Mouse (Mus musculus): ENCODE measurements around the gene Ppie. TPM values are rescaled to one million over a fixed set of nuclear protein-coding genes. Genes with fewer than 3 reads are reported as not detected.
A peak's percentile ranks its signal among the peaks of the same experiment; 100 is the strongest.
"Not testable (repeated sequence)": the region's sequence is repeated elsewhere in the genome, so short reads cannot be mapped to it uniquely, and the experiment has no call there.

Ppie gene
- polyA plus RNA-seq, 1 experiment: 35.6 TPM

DNA sequence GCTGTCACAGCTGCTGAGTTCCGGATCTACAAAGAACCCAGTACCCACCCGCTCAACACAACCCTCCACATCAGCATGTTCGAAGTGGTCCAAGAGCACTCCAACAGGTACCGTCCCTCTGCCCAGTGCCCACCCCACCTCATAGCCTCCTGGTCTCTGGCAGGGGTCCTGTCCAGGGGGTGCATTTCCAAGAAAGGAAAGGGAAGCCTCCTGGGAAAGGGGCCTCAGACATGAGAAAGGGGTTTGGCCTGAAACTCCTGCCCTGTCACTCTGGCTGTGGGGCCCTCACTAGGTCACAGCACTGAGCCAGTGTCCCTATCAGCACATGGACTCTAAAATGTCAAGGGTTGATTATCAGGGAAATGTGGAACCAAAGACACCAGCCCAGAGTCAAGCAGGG, 25.1 kb downstream of the Ppie start:
- not testable (repeated sequence) for DNase-seq (ENCODE audit: low spot score)

DNA sequence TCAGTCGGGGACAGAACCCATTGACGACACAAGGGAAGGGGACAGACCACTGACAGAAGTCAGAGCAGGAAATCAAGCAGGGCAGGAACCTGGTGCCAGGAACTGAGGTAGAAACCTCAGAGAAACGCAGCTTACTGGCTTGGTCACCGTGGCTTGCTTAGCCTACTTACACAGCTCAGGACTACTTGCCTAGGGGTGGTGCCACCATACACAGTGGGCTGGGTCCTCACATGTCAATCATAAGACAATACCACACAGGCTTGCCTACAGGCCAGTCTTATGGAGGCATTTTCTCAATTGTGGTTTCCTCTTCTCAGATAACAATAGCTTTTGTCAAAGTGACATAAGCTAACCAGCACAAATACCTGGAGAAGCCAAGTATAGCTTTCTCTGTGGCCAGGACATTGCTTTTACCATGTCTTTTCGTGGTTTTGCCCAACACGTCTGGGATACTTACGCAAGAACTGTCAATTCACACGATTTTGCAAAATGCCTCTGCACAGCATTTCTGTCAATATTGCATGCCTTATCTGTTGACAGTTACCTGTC, 27.5 kb downstream of the Ppie start:
- no peak for DNase-seq (ENCODE audit: low spot score)

DNA sequence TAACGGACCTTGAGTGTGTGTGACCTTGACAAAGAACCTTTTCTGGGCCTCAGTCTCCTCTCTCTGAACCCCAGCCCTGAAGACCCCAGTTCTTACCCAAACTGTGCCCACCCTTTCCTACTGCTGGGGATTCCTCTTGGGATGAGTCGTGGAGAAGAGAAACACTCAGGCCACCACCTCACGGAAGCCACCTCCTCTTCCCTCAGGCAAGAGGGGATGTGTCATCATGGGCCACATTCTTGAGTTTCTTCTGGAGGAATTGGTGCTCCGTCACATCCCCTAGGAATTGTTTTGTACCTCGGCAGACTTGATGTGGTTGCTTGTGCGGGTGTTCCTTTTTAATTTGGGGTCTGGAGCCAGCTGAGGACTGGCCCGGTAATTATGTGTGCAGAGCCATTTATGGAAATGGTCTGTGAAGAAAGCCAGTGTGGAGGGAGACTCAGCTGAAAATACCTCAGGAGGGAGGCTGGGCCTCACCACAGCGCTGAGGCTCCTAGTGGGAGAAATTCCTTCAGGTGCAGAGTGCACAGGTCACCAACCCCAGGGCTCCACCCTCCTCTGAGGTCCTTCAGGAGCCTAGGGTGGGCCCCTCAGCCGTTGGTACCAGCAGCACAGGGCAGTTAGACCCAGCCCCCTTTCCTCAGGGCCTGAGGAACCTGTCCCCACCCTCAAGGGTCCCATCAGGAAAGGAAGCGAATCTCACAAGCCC, 28.3 kb downstream of the Ppie start:
- not testable (repeated sequence) for DNase-seq (ENCODE audit: low spot score)

DNA sequence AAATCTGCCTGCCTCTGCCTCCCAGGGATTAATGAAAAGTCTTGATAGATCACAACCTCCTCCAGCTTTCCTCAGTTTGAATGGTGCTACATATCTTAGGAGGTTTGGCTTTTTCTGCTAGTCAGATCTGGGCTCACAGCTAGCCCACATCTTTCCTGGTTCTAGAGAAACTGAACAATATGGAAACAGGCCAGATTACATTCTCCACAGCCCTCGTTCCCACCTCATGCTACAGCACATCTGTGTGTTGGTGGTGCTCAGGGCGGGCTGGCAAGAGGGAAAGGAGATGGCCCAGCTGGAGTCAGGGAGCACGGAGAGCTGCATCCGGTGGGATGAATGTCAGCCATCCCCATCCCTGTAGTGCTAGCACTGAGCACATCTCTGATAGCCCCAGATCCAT, 29.0 kb downstream of the Ppie start:
- no peak for DNase-seq (ENCODE audit: low spot score)

DNA sequence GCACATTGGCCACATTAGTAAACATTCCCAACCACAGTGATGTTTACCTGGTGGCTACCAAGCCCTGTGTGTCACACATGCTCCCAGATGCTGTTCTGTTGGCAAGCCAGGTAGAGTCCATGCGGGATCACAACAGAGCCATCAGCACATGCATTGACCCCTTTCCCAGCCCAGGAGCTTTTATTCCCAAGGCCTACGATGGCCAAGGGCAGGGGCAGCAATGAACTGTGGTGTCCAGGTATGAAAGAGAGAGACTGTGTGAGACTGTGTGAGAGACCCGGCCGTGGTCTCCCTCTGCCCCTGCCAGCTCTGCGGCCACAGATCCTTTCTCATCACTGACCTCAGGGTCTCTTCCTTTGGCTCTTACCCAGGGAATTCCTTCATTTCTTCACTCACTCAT, 31.7 kb downstream of the Ppie start:
- no peak for DNase-seq (ENCODE audit: low spot score)

DNA sequence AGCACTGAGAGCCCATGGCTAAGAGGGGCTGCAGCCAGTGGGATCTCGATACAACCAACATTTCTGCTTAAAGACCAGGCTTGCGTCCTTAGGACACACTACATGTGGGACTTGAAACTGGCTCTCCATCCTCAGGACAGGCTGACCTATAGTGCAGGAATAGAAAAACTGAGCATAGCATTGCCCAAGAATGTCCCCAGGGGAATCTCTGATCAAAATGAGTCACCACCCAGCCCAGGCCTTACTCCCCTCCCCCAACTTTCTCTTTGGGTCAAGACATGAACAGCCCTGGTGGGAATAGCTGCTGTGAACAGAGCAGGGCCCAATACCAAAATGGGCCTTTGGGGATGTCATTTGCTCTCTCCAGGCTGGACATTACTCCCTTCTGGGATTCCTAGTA, 32.9 kb downstream of the Ppie start:
- no peak for DNase-seq (ENCODE audit: low spot score)

DNA sequence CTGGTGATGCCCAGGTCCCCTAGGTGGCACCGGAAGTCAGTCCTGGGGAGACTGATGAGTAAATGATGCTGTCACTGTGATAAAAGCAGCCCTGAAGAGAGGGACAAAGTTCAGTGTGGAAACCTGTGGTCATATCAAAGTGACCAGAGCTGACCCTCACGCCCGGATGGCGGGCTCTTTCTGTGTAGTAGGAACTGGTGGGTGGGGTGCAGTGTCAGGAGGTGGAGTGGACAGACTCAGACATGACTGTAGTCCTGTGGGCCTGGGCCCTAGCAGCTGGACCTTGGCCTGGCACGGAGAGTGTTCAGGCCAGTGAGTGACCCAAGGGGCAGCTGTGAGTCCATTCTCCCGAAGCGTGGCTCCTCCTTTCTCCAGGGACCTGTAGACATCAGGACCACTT, 33.8 kb downstream of the Ppie start:
- not testable (repeated sequence) for DNase-seq (ENCODE audit: low spot score)

DNA sequence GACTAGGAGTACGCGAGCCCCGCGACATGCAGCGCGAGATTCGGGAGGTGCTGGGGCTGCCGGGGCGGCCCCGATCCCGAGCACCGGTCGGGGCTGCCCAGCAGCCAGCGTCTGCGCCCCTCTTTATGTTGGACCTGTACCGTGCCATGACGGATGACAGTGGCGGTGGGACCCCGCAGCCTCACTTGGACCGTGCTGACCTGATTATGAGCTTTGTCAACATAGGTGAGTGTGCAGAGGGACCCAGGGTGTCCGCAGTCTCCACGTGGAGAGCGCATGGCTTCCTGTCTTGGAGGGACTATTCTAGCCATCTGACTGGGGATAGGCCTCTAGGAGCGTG, 34.3 kb downstream of the Ppie start:
- DNase-seq (ENCODE audit: low spot score): no peak

DNA sequence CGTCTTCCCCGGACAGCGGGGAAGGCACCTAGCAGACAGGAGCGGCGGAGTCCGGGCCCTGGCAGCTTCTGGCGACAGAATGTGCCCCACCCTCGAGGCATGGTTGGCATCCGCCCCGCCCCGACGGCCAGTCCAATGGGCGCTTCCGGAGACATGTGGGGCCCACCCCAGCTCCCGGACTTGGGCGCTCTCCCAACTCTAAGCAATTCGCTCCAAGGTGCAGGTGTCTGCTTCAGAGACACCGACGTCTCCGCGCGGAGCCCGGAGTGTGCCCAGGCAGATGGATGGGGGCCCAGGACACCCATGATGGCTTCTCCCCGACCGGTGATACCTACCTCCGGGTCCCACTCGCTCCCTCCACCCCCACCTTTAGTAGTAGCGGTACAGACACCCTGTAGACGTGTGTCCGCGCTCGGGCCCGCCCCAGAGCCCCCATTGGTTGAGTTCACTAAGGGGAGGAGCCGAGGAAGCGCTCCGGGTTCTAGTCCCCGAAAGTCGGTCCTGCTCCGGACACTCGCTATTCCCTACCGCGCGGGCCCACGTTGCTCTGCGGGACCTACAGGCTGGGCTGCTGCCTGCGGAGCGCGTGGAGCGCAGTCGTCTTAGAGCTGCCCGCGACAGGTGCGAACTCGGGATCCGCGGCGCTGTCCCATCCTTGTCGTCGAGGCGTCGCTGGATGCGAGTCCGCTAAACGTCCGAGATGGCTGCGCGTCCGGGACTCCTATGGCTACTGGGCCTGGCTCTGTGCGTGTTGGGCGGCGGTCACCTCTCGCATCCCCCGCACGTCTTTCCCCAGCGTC, 34.9 kb downstream of the Ppie start, which contains the start of gene Bmp8b:
Gene Bmp8b, plus strand, starts transcription at position 515 of the 800 bp plus-strand sequence.
- DNase-seq (ENCODE audit: low spot score): no peak

DNA sequence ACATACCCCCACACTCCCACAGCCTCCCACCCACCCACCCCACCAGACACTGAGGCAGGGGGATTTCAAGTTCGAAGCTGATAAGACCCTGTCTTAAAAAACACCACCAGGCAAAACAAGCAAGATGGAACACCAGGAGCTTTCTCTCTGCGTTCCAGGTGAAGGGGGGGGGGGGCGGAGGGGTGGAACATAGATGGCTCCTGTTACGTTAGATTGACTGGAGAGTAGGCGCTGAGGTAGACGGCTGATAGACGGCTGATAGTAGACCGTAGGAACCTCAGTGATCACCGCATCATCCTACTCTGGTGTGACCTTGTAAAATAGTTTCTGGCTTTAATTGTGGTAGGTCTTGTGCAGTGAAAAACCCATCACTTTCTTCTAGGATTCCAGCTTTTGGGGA, 45.9 kb downstream of the Ppie start:
- no peak for DNase-seq (ENCODE audit: low spot score)

DNA sequence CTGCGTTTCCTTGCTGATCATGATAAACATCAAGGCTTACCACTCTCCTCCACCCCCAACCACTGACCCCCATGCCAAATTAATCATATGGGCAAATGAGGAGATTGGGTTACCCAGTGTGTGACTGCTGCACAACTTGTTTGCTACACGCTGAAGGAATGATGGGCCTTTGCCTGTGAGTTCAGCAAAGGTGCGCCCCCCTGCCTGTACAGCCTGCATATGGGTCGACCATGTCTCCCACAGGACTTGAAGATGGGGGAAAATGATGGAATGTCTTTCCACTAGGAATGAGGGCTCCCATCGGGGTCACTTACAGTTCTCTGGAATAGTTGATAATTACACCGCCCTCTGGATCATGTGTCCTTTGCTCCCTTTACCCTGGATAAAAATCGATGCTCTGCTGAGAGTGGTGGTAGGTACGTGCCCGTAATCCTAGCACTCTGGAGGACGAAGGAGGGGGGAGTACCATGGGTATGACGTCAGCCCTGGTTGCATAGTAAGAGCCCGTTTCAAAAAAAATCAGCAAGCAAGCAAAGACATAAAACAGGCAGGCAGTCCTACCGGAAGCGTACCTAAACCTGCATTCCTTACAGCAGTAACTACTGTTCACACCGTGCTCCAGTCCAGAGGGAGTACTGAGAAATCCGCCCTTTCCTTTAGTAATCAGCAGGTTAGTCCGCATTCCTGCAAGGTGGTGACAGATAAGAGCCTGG, 46.5 kb downstream of the Ppie start:
- no peak for DNase-seq (ENCODE audit: low spot score)

DNA sequence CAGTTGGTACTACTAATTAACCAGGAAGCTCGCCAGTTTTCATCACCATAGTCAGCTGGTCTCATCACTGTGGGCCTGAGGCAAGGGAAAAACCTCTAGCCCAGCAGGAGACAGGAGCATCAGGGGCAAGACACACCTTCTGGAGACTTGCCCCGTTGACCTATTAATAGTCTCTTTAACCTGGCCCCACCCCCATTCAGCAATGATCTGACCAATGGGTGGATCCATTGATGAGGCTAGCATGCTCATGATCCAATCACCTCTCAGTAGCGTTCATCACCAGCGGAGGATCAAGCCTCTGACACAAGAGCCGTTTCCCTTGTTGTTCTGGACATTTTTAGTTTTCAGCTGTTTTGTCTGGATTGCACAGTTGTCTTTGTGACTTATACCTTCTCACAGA, 47.1 kb downstream of the Ppie start:
- DNase-seq (ENCODE audit: low spot score): no peak

DNA sequence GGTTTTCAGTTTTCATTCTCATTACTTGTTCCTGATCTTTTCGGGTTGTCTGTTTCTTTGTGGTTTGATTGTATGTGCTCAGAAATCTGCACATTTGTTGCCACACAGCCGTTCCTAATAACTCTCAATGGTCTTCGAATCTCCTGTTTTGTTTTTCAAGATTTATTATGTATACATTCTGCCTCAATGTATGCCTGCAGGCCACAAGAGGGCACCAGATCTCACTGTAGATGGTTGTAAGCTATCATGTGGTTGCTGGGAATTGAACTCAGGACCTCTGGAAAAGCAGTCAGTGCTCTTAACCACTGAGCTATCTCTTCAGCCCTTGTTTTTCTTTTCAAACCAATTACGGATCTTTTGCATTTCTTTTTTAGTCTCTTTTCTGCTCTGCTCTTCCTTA, 53.4 kb downstream of the Ppie start:
- DNase-seq (ENCODE audit: low spot score): no peak

DNA sequence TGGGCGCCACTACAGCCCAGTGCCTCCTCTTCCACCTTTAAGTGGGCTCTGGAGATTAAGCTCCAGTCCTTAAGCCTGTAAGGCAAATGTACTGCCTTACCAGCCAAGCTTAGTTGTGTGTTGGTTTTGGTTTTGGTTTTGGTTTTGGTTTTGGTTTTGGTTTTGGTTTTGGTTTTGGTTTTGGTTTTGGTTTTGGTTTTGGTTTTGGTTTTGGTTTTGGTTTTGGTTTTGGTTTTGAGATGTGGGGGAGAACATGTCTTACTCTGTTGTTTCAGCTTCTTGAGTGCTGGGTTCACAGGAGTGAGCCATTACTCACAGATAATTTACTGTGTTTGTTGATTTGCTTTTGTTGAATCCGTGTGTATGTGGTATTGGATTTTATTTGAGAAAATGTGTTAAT, 54.5 kb downstream of the Ppie start:
- DNase-seq (ENCODE audit: low spot score): no peak

DNA sequence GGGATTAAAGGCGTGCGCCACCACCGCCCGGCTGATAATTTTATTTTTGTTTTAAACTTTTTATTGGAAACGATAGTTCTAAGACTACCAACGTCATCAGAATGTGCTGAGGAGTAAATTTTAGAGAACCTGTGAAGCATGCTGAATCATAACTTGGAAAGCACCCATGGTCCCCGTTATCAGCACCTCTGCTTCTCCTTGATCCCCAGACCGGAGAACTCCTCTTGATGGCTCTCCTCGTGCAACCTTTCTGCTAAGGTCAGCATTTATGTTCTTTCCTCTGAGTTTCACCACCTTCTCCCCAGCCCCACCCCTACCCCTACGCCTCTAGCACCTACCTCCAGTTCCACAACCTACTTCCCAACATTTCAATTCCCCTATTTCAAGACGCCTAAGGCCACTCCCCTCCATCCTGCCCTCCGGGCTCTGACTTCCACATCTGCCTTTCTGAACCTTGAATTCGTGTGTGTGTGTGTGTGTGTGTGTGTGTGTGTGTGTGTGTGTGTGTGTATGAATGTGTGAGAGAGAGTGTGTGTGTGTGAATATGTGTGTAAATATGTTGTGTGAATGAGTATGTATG, 56.3 kb downstream of the Ppie start:
- no peak for DNase-seq (ENCODE audit: low spot score)

DNA sequence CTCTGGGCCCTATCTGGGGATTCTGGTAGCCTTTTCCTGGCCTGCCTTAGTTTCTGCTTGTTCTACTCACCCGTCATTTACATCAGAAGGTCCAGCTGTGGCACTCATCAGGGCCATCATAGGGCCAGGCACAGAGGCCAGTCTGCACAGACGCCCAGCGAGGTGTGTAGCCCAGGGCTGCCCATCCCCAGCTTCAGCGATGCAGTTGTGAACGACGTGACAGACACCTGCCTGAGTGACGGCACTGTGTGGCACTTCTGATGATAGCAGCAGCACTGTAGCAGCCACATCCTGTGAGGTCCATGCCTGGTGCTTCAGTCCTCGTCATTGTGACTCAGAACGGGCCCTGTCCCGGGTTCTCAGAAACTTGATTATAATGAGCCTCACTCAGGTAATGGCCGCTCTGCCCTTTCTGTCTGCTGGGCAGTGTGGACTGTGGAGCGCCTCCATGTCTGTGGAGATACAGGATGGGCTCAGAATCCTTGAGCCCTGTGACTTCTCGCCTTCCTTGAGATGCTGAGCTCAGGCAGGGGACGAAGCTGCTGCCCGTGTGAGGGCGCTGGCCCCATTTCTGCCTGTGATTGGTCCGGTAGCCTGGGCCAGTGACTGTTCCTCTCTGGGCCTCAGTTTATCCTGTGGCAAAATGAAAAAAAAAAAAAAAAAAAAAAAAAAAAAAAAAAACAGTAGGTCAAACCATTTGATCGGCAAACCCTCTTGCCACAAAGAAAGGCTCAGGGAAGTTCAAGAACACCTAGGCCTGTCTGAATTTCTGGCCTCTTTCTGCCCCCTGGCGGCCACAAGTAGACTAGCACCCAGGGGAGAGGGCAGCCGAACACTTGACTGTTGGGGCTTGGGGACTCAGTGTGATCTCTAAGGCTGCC, 57.2 kb downstream of the Ppie start:
- no peak for DNase-seq (ENCODE audit: low spot score)

DNA sequence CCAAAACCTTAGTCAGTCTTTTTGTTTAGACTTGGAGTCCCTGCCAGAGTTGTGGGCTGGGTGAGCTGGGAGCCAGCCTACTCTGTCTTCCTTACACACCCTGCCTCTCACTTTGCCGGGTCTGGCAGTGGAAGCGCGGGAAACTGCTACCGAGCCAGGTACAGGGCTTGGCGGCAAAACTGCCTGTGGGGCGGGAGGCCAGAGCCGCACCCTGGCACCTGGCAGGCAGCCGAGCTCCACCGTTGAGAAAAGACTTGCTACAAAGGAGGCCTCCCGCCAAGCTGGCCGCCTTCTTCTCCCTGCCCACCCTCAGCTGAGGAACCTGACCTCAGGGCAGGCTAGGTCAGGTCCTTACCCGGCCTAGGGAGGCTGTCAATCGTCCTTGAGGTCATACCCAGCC, 59.0 kb downstream of the Ppie start:
- DNase-seq (ENCODE audit: low spot score): peak; percentile 62

DNA sequence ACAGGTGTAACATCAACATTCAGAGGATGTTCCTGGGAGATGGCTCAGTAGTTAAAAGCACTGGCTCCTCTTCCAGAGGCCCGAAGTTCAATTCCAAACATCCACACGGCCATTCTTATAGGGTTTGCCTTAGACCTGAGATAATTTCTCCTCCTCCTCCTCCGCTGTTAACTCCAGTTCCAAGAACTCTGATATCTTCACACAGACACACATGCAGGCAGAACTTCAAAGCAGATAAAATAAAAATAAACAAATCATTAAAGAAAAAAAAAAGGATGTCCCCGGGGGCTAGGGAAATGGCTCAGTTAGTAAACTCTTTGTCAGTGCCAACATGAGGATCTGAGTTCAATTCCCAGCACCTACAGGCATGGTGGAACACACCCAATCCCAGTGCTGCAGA, 61.5 kb downstream of the Ppie start:
- DNase-seq (ENCODE audit: low spot score): no peak

All from urinary bladder, adult 2 months (tissue).